Comparison of ENCODE assay signal across 7 mouse cellular contexts in genomic region chr11:115277604-115277975, GRCm38 (mm10). TPM values are rescaled to one million over a fixed set of nuclear protein-coding genes. Genes with fewer than 3 reads are reported as not detected.
DNase-seq lines count a peak whose midpoint lies in the region; ATAC-seq and TF ChIP-seq lines count a peak whose summit lies in the region.

No protein-coding gene starts in this region.

- H3K4me1 ChIP-seq in spleen, adult 2 months (ENCODE audit: control insufficient read depth, insufficient read depth, insufficient read length), result peaks cover 14% of the 10 kb centered on the region; the same call in 1 of the 2 replicates
- peaks cover 26% of the 10 kb centered on the region for H3K4me1 ChIP-seq in forebrain, embryonic 13.5 days
- H3K4me1 ChIP-seq in limb, embryonic 15.5 days, result peaks cover 16% of the 10 kb centered on the region
- peaks cover 3% of the 10 kb centered on the region; the same call in 1 of the 2 replicates for H3K4me1 ChIP-seq in stomach, postnatal 0 days (replicated peaks; ENCODE audit: control insufficient read depth, insufficient read depth)

- peak overlapping the region; percentile 66 for H3K9ac ChIP-seq in forebrain, embryonic 13.5 days
- H3K9ac ChIP-seq in limb, embryonic 15.5 days, result peak overlapping the region; percentile 47
- peak overlapping the region; percentile 69 for H3K9ac ChIP-seq in stomach, postnatal 0 days (ENCODE audit: low read length)

- peak overlapping the region; percentile 71 for H3K4me2 ChIP-seq in forebrain, embryonic 13.5 days
- H3K4me2 ChIP-seq in limb, embryonic 15.5 days, result peak overlapping the region; percentile 67
- H3K4me2 ChIP-seq in stomach, postnatal 0 days (replicated peaks; ENCODE audit: low read depth), result peak overlapping the region; percentile 90

- H3K27me3 ChIP-seq in spleen, adult 2 months (ENCODE audit: control insufficient read depth, insufficient read depth, low read length), result no peaks in the 10 kb centered on the region
- H3K27me3 ChIP-seq in forebrain, embryonic 13.5 days, result no peaks in the 10 kb centered on the region
- no peaks in the 10 kb centered on the region for H3K27me3 ChIP-seq in limb, embryonic 15.5 days
- no peaks in the 10 kb centered on the region for H3K27me3 ChIP-seq in stomach, postnatal 0 days (ENCODE audit: control insufficient read depth, insufficient read depth, low read length)

- H3K9me3 ChIP-seq in forebrain, embryonic 13.5 days (replicated peaks), result no peaks in the 10 kb centered on the region
- no peaks in the 10 kb centered on the region for H3K9me3 ChIP-seq in limb, embryonic 15.5 days
- no peaks in the 10 kb centered on the region for H3K9me3 ChIP-seq in stomach, postnatal 0 days (ENCODE audit: control insufficient read depth, low read length)

- no peak for ATAC-seq in forebrain, embryonic 13.5 days
- ATAC-seq in limb, embryonic 15.5 days (ENCODE audit: insufficient number of reproducible peaks, low FRiP score, low TSS enrichment, low read depth), result no peak
- no peak for ATAC-seq in stomach, postnatal 0 days (ENCODE audit: low FRiP score, low TSS enrichment)

- peak overlapping the region; percentile 76 for H3K4me3 ChIP-seq in spleen, adult 2 months (ENCODE audit: extremely low read depth, insufficient read depth, insufficient read length)
- peak overlapping the region; percentile 67 for H3K4me3 ChIP-seq in forebrain, embryonic 13.5 days
- H3K4me3 ChIP-seq in limb, embryonic 15.5 days, result peak overlapping the region; percentile 72
- H3K4me3 ChIP-seq in stomach, postnatal 0 days (ENCODE audit: low read depth, low read length), result peak overlapping the region; percentile 55

- no peaks in the 10 kb centered on the region for H3K36me3 ChIP-seq in spleen, adult 2 months (ENCODE audit: control insufficient read depth, insufficient read depth, low read length)
- no peaks in the 10 kb centered on the region for H3K36me3 ChIP-seq in forebrain, embryonic 13.5 days (ENCODE audit: poor library complexity, severe bottlenecking)
- H3K36me3 ChIP-seq in limb, embryonic 15.5 days, result no peaks in the 10 kb centered on the region
- no peaks in the 10 kb centered on the region for H3K36me3 ChIP-seq in stomach, postnatal 0 days (ENCODE audit: control insufficient read depth, insufficient read depth, low read length)

- WGBS in spleen, adult 2 months, result 14% methylated on average over 7 of the region's 7 CpGs
- 23% methylated on average over 7 of the region's 7 CpGs for WGBS in forebrain, embryonic 13.5 days
- WGBS in limb, embryonic 15.5 days, result 12% methylated on average over 7 of the region's 7 CpGs
- 18% methylated on average over 7 of the region's 7 CpGs for WGBS in stomach, postnatal 0 days

- no peak for DNase-seq in spleen, adult 2 months (ENCODE audit: low read depth in 1 of 2, low spot score in 2 of 2)
- no peak for DNase-seq in spleen, adult 12 weeks (ENCODE audit: low spot score)
- DNase-seq in stomach, postnatal 0 days (ENCODE audit: low spot score), result no peak
- no peak for DNase-seq in frontal cortex, postnatal 36 days (ENCODE audit: low spot score in 2 of 2)
- no peak for DNase-seq in embryo, embryonic 9.5 days (ENCODE audit: extremely low spot score)

- TF ChIP-seq CTCF in spleen, adult 2 months (IDR thresholded peaks at IDR 0.05; ENCODE audit: extremely low read depth, insufficient read depth, insufficient read length, insufficient replicate concordance), result no peak
- TF ChIP-seq CTCF in stomach, postnatal 0 days (IDR thresholded peaks at IDR 0.05; ENCODE audit: low read depth), result no peak

- peak overlapping the region; percentile 88 for H3K27ac ChIP-seq in spleen, adult 2 months (ENCODE audit: insufficient read depth, low read length)
- peak overlapping the region; percentile 72 for H3K27ac ChIP-seq in forebrain, embryonic 13.5 days
- H3K27ac ChIP-seq in limb, embryonic 15.5 days, result peak overlapping the region; percentile 89
- H3K27ac ChIP-seq in stomach, postnatal 0 days (replicated peaks), result peak overlapping the region; percentile 85

- TF ChIP-seq POLR2A in spleen, adult 2 months (IDR thresholded peaks at IDR 0.05; ENCODE audit: low read depth, low read length), result no peak

- TF ChIP-seq EP300 in stomach, postnatal 0 days (optimal IDR thresholded peaks at IDR 0.05), result no peak

RNA-seq across cellular contexts. Expression of gene Fdxr, which starts 0.7 kb away (rescaled TPM):
- polyA plus RNA-seq in spleen, adult 2 months (2012; rRNA removed), result 18.7 and 24.6 TPM in 2 replicates
- polyA plus RNA-seq in forebrain, embryonic 13.5 days (2015; fragmentation: Nextera tagmentation; extraction: Ambion mirVana), result 19.7 and 20.5 TPM in 2 replicates
- polyA plus RNA-seq in limb, embryonic 15.5 days (2015; fragmentation: Nextera tagmentation; extraction: Ambion mirVana), result 15.2 and 16.6 TPM in 2 replicates
- polyA plus RNA-seq in stomach, postnatal 0 days (2015; fragmentation: Nextera tagmentation; extraction: Ambion mirVana), result 6.7 and 7.3 TPM in 2 replicates

RNA-seq across cellular contexts. Expression of gene Grin2c, which starts 10.5 kb away (rescaled TPM):
- polyA plus RNA-seq in spleen, adult 2 months (2012; rRNA removed), result 9.5 and 13.7 TPM in 2 replicates
- polyA plus RNA-seq in forebrain, embryonic 13.5 days (2015; fragmentation: Nextera tagmentation; extraction: Ambion mirVana), result 0.04 TPM in 1 of 2 replicates, not detected in the other
- 0.05 TPM in 1 of 2 replicates, not detected in the other for polyA plus RNA-seq in limb, embryonic 15.5 days (2015; fragmentation: Nextera tagmentation; extraction: Ambion mirVana)
- not detected in 2 replicates for polyA plus RNA-seq in stomach, postnatal 0 days (2015; fragmentation: Nextera tagmentation; extraction: Ambion mirVana)

RNA-seq across cellular contexts. Expression of gene Fads6, which starts 19.9 kb away (rescaled TPM):
- 1.1 TPM in 2 replicates for polyA plus RNA-seq in spleen, adult 2 months (2012; rRNA removed)
- 0.23 and 0.39 TPM in 2 replicates for polyA plus RNA-seq in forebrain, embryonic 13.5 days (2015; fragmentation: Nextera tagmentation; extraction: Ambion mirVana)
- 0.16 and 0.24 TPM in 2 replicates for polyA plus RNA-seq in limb, embryonic 15.5 days (2015; fragmentation: Nextera tagmentation; extraction: Ambion mirVana)
- 1.3 and 1.5 TPM in 2 replicates for polyA plus RNA-seq in stomach, postnatal 0 days (2015; fragmentation: Nextera tagmentation; extraction: Ambion mirVana)

RNA-seq across cellular contexts. Expression of gene Otop2, which starts 29.4 kb away (rescaled TPM):
- not detected in 2 replicates for polyA plus RNA-seq in spleen, adult 2 months (2012; rRNA removed)
- polyA plus RNA-seq in forebrain, embryonic 13.5 days (2015; fragmentation: Nextera tagmentation; extraction: Ambion mirVana), result not detected in 2 replicates
- polyA plus RNA-seq in limb, embryonic 15.5 days (2015; fragmentation: Nextera tagmentation; extraction: Ambion mirVana), result 0.31 TPM in 1 of 2 replicates, not detected in the other
- 4.2 and 4.7 TPM in 2 replicates for polyA plus RNA-seq in stomach, postnatal 0 days (2015; fragmentation: Nextera tagmentation; extraction: Ambion mirVana)

RNA-seq across cellular contexts. Expression of gene Ush1g, which starts 44.3 kb away (rescaled TPM):
- 2.0 TPM in 2 replicates for polyA plus RNA-seq in spleen, adult 2 months (2012; rRNA removed)
- polyA plus RNA-seq in forebrain, embryonic 13.5 days (2015; fragmentation: Nextera tagmentation; extraction: Ambion mirVana), result not detected in 2 replicates
- 0.04 TPM in 1 of 2 replicates, not detected in the other for polyA plus RNA-seq in limb, embryonic 15.5 days (2015; fragmentation: Nextera tagmentation; extraction: Ambion mirVana)
- 0.34 and 0.36 TPM in 2 replicates for polyA plus RNA-seq in stomach, postnatal 0 days (2015; fragmentation: Nextera tagmentation; extraction: Ambion mirVana)
